34 mouse cellular contexts compared by ENCODE assay signal in genomic region chr9:119760226-119760625, GRCm38 (mm10). TPM values are rescaled to one million over a fixed set of nuclear protein-coding genes. Genes with fewer than 3 reads are reported as not detected.
DNase-seq lines count a peak whose midpoint lies in the region; ATAC-seq and TF ChIP-seq lines count a peak whose summit lies in the region.
"Had no signal": no experiment of that assay in that cellular context is flagged by ENCODE, and none has a peak within 500 bp of the region (broad histone marks: within the 10 kb centered on the region; RNA-seq: fewer than 3 reads in every experiment).

No protein-coding gene starts in this region.

- TF ChIP-seq POLR2A in heart, adult 2 months (IDR thresholded peaks at IDR 0.05; ENCODE audit: insufficient read depth, low read depth, low read length), result no peak

- H3K36me3 ChIP-seq in heart, adult 2 months (ENCODE audit: control insufficient read depth, insufficient read depth, low read length), result no peaks in the 10 kb centered on the region
- H3K36me3 ChIP-seq in lung, embryonic 14.5 days (ENCODE audit: insufficient read depth), result no peaks in the 10 kb centered on the region
- H3K36me3 ChIP-seq in ES-E14 (ENCODE audit: control insufficient read depth, insufficient read depth, low read length, poor library complexity, severe bottlenecking), result no peaks in the 10 kb centered on the region
- no peaks in the 10 kb centered on the region for H3K36me3 ChIP-seq in hindbrain, embryonic 11.5 days (ENCODE audit: control insufficient read depth, insufficient read depth, low read length)
- H3K36me3 ChIP-seq: stomach, embryonic 15.5 days had no signal

- no peaks in the 10 kb centered on the region for H3K9me3 ChIP-seq in lung, embryonic 14.5 days (ENCODE audit: low read depth, low read length)
- no peaks in the 10 kb centered on the region for H3K9me3 ChIP-seq in ES-E14 (ENCODE audit: control insufficient read depth, insufficient read depth, low read depth, low read length)
- H3K9me3 ChIP-seq in hindbrain, embryonic 11.5 days (ENCODE audit: control insufficient read depth, low read length), result no peaks in the 10 kb centered on the region; the same call in 1 of the 2 replicates
- H3K9me3 ChIP-seq: stomach, embryonic 15.5 days had no signal

- no peak overlapping the region for H3K9ac ChIP-seq in heart, adult 2 months (ENCODE audit: low read depth, low read length)
- no peak overlapping the region for H3K9ac ChIP-seq in lung, embryonic 14.5 days
- no peak overlapping the region for H3K9ac ChIP-seq in ES-E14 (ENCODE audit: insufficient read depth, low read depth, low read length, poor library complexity, severe bottlenecking)
- no peak overlapping the region for H3K9ac ChIP-seq in hindbrain, embryonic 11.5 days (ENCODE audit: low read depth, low read length)
- H3K9ac ChIP-seq: forebrain, embryonic 13.5 days; hindbrain, embryonic 14.5 days; stomach, embryonic 15.5 days had no signal

- no peak overlapping the region for H3K27ac ChIP-seq in heart, adult 2 months
- no peak overlapping the region for H3K27ac ChIP-seq in lung, embryonic 14.5 days (ENCODE audit: low read depth)
- H3K27ac ChIP-seq in ES-E14 (ENCODE audit: insufficient read depth, low read depth, low read length, poor library complexity, severe bottlenecking), result no peak overlapping the region
- H3K27ac ChIP-seq in hindbrain, embryonic 11.5 days (ENCODE audit: low read depth, low read length), result no peak overlapping the region
- H3K27ac ChIP-seq: forebrain, embryonic 13.5 days; hindbrain, embryonic 14.5 days; stomach, embryonic 15.5 days had no signal

- no peak for DNase-seq in heart, adult 2 months
- DNase-seq in heart, postnatal 36 days, result no peak
- DNase-seq in lung, embryonic 14.5 days, result no peak
- DNase-seq in lung, postnatal 14 days, result no peak
- peak; percentile 9 for DNase-seq in ES-E14 (ENCODE audit: low read depth, low spot score)
- DNase-seq in induced T-regulatory cell, adult 2 months (ENCODE audit: low read depth), result peak; percentile 17
- no peak for DNase-seq in embryo, embryonic 9.5 days (ENCODE audit: extremely low spot score)
- no peak for DNase-seq in hindbrain, embryonic 11.5 days (ENCODE audit: low spot score)
- DNase-seq: adrenal gland, adult 2 months; adrenal gland, postnatal 36 days; cerebellum, adult 18-20 months; cerebellum, postnatal 14 days; gastrocnemius, postnatal 25 days; heart, adult 11 months; heart, postnatal 4 days; kidney, adult 11 months; kidney, postnatal 25 days; layer of hippocampus, postnatal 36 days; liver; lung, adult 18-20 months; lung, postnatal 10 days; midbrain, embryonic 14.5 days had no signal

- no peaks in the 10 kb centered on the region for H3K27me3 ChIP-seq in heart, adult 2 months (ENCODE audit: control insufficient read depth, insufficient read depth, low read length)
- no peaks in the 10 kb centered on the region for H3K27me3 ChIP-seq in lung, embryonic 14.5 days (ENCODE audit: insufficient read depth, low read length)
- no peaks in the 10 kb centered on the region for H3K27me3 ChIP-seq in hindbrain, embryonic 11.5 days (ENCODE audit: control insufficient read depth, insufficient read depth, low read length)
- H3K27me3 ChIP-seq: forebrain, embryonic 13.5 days; stomach, embryonic 15.5 days had no signal

- no peak for TF ChIP-seq EP300 in heart, adult 2 months (IDR thresholded peaks at IDR 0.05; ENCODE audit: insufficient read depth, low read depth, low read length)

- whole genome bisulfite sequencing in heart, adult 2 months, result 84% methylated on average over 3 of the region's 3 CpGs
- WGBS in lung, embryonic 14.5 days, result 78% methylated on average over 3 of the region's 3 CpGs
- 79% methylated on average over 3 of the region's 3 CpGs for WGBS in hindbrain, embryonic 11.5 days

- 0 out of 2 replicates have a peak, but pooled peaks have one; percentile 8 for TF ChIP-seq CTCF in heart, adult 2 months (IDR thresholded peaks at IDR 0.05)
- TF ChIP-seq CTCF in lung, embryonic 14.5 days (IDR thresholded peaks at IDR 0.05; ENCODE audit: low read depth), result peak; percentile 31; the same call in 1 of the 2 replicates

- H3K4me3 ChIP-seq in heart, adult 2 months, result no peak overlapping the region
- H3K4me3 ChIP-seq in lung, embryonic 14.5 days (ENCODE audit: low read depth, low read length), result no peak overlapping the region
- H3K4me3 ChIP-seq in ES-E14 (ENCODE audit: insufficient read depth in 1 of 2, low read depth in 1 of 2, low read length in 2 of 2, poor library complexity in 1 of 2, severe bottlenecking in 1 of 2), result no peak overlapping the region
- H3K4me3 ChIP-seq in hindbrain, embryonic 11.5 days (ENCODE audit: low read depth, low read length), result no peak overlapping the region
- H3K4me3 ChIP-seq: forebrain, embryonic 13.5 days; stomach, embryonic 15.5 days had no signal

- intact Hi-C loops in heart, adult 2 months (cut with DNase I), result no loop called here
- intact Hi-C loops in heart, postnatal 36 days (cut with DNase I), result no loop called here

- no peak for ATAC-seq in lung, embryonic 14.5 days (ENCODE audit: insufficient read depth)
- ATAC-seq in hindbrain, embryonic 11.5 days (ENCODE audit: low FRiP score), result no peak
- ATAC-seq: activated CD4-positive, CD25-positive, alpha-beta regulatory T cell, adult 4 months; forebrain, embryonic 13.5 days; inflammation-experienced regulatory T-cells, adult 6 months had no signal

- H3K4me2 ChIP-seq in lung, embryonic 14.5 days, result no peak overlapping the region
- H3K4me2 ChIP-seq in hindbrain, embryonic 11.5 days (replicated peaks; ENCODE audit: low read depth, low read length), result no peak overlapping the region
- H3K4me2 ChIP-seq: forebrain, embryonic 13.5 days; heart, embryonic 11.5 days; hindbrain, embryonic 14.5 days; stomach, embryonic 15.5 days had no signal

- in situ Hi-C loops in ES-E14 (cut with MboI; ENCODE audit: low sequenced_read_pairs in 2 of 2, unreplicated experiment in 2 of 2), result no loop called here

- no peaks in the 10 kb centered on the region for H3K4me1 ChIP-seq in heart, adult 2 months (ENCODE audit: control insufficient read depth, insufficient read depth, low read length)
- no peaks in the 10 kb centered on the region for H3K4me1 ChIP-seq in lung, embryonic 14.5 days (ENCODE audit: insufficient read depth)
- H3K4me1 ChIP-seq in ES-E14 (ENCODE audit: control insufficient read depth in 2 of 2, insufficient read depth in 2 of 2, low read length in 2 of 2, poor library complexity in 1 of 2), result no peaks in the 10 kb centered on the region
- no peaks in the 10 kb centered on the region for H3K4me1 ChIP-seq in hindbrain, embryonic 11.5 days (replicated peaks; ENCODE audit: control insufficient read depth, insufficient read depth, low read length)
- H3K4me1 ChIP-seq: forebrain, embryonic 13.5 days; stomach, embryonic 15.5 days had no signal

- H3K79me2 ChIP-seq in heart, adult 2 months (replicated peaks; ENCODE audit: control insufficient read depth, insufficient read depth, low read length), result no peaks in the 10 kb centered on the region

TF ChIP-seq in ES-E14, 5 proteins besides CTCF, POLR2A, EP300 and RAD21:
- no peak for TF ChIP-seq MAFK (IDR thresholded peaks at IDR 0.05; ENCODE audit: insufficient read depth, low read depth, low read length)
- no peak for TF ChIP-seq CHD2 (IDR thresholded peaks at IDR 0.05; ENCODE audit: low read depth, low read length)
- TF ChIP-seq ZC3H11A (IDR thresholded peaks at IDR 0.05; ENCODE audit: borderline replicate concordance, low read depth, low read length), result no peak
- TF ChIP-seq ZNF384 (IDR thresholded peaks at IDR 0.05; ENCODE audit: low read depth, low read length), result no peak
- TF ChIP-seq HCFC1 (IDR thresholded peaks at IDR 0.05; ENCODE audit: borderline replicate concordance, insufficient read depth, low read length), result no peak

RNA-seq across cellular contexts. Expression of gene Scn10a, which starts 41.1 kb away (rescaled TPM):
- under 1 TPM; 0.37 to 0.70 TPM for total RNA-seq in heart, adult 2 months (2021)
- polyA plus RNA-seq in heart, adult 2 months (2012; rRNA removed), result 0.64 and 1.4 TPM in 2 replicates
- under 1 TPM; 0.22 to 0.33 TPM for total RNA-seq in heart, postnatal 36 days (2021)
- 0.05 TPM in 1 of 2 replicates, not detected in the other for polyA plus RNA-seq in lung, embryonic 14.5 days (2014; fragmentation: Nextera tagmentation; extraction: Ambion mirVana)
- 0.04 and 0.05 TPM in 2 replicates for total RNA-seq in ES-E14 (2012; rRNA removed)
- polyA plus RNA-seq in hindbrain, embryonic 11.5 days (2014; fragmentation: Nextera tagmentation; extraction: Ambion mirVana), result 0.26 and 0.36 TPM in 2 replicates
- total RNA-seq: adrenal gland, adult 2 months; adrenal gland, postnatal 36 days; gastrocnemius, postnatal 25 days; layer of hippocampus, adult 8-10 months; layer of hippocampus, postnatal 36 days; monocyte, adult 5-6 weeks had no signal
- polyA plus RNA-seq: activated CD4-positive, CD25-positive, alpha-beta regulatory T cell, adult 4 months; adrenal gland, adult 2 months; forebrain, embryonic 13.5 days; hindbrain, embryonic 14.5 days; inflammation-experienced regulatory T-cells, adult 6 months; kidney, embryonic 14.5 days; midbrain, embryonic 14.5 days; small intestine, adult 2 months; stomach, embryonic 15.5 days; thymus, postnatal 0 days; urinary bladder, adult 2 months had no signal

Comparison
In these comparisons a context has a peak if more than half of its experiments do, and no peak if none do; other contexts are left out.
1. DNase-seq: peak in ES-E14 (single experiment) and induced T-regulatory cell, adult 2 months (single experiment); none in heart, adult 2 months (0 of 2), heart, postnatal 36 days (0 of 2), lung, embryonic 14.5 days (single experiment), lung, postnatal 14 days (single experiment), embryo, embryonic 9.5 days (single experiment) and hindbrain, embryonic 11.5 days (single experiment).